Mouse (Mus musculus): ENCODE data around the gene Slain2. TPM values are rescaled to one million over a fixed set of nuclear protein-coding genes. Genes with fewer than 3 reads are reported as not detected.

Slain2 gene
- 14.8 TPM for polyA plus RNA-seq (2015; fragmentation: Illumina TruSeq; extraction: RNeasy Lipid Tissue Mini Kit (QIAGEN cat#74804); ENCODE audit: low read depth, low replicate concordance)

DNA sequence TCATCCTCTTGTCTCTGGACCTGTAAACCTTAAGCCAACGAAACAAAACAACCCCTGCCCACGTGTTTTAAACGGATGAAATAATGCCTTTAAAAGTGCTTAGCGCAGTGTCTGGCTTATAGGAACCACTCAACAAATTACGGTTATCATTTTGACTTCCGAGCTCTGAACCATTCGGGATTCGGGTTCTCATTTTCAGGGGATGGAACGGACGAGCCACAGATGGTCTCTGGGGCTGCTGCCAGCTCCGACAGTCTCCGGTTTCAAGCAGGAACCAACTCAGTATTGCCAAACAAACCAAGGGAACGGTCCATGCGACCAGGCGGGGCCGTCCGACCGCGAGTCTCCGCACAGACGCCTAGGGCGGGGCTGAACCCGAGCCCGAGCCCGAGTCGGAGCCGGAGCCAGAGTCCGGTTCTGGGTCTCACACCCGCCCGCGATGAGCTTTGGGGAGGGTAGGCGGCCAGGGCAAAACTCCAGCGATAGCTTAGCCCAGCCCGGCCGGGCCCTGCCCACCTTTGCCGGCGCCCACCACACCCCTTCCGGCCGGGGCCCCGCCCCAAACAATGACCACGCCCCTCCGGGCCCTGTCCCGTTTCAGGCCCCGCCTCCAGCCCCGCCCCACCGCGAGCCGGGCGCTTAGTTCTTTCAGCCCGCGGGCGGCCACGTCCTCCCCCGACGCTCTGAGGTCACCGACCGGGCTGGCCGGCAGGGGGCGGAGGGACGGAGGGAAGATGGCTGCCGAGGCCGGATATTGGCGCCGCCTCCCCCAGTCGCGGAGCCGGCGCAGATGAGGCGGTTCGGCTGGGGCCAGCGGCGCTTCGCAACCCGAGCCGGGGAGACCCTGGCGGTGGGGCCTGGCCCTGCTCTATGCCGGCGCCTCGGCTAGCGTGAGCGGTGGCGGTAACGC is at the start of gene Slain2:
Gene Slain2, plus strand, starts transcription at position 657 of the 910 bp plus-strand sequence.

DNA sequence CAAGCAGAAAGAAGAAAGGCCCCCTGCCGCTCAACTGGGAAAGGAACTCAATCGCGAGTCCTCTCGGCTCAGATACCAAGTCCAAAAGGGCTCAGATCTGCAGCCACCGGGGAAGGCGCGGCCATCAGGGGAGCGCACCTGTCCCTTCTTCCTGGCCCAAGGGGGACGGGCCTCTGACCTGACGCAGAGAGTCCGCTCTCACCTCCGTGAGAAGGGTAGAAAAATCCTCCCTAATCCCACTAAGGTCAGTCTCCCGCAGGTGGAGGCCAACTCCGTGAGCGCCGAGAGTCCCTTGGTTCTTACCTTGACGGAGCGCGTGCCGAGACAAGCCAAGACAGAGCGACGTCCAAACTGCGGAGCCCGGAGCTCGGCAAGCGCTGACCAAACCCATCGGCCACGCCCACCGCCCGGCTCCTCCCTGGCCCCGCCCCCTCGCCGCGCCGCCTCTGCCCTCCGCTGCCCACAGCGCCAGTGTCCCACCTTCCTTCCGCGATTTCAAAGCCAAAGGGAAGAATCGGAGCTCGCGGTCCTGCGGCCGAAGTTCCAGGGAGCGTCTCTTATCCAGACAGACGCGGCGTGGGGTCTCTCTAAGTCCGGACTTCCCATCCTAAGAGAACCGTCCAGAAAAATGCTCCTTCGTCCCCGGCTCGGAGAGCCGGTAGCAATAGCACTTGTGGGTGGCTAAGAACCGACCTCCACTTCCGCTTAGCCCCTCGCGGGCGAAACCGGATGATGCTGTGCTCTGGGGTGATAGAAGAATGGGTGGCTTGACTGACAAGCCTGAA is 45.8 kb upstream of the Slain2 start, which contains the start of gene Tec:
Gene Tec, minus strand, starts transcription at position 393 of the 785 bp plus-strand sequence.

DNA sequence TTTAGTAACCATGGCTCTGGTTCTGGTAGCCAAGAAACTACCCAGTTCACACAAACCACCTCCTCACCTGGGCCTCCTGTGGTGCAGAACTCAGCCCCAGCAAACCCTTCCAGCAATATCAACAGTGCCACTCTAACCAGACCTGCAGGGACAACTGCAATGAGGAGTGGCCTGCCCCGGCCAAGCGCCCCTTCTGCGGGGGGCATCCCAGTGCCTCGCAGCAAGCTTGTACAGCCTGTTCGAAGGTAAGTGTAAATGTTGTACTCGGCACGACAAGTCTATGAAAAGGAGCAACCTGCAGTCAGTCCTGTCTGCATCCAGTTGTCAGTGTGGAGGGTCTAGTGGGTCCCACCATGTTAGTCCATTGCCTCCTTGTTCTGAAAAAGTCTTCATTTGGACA is 60.5 kb downstream of the Slain2 start, which contains the start of gene Gm10135:
Gene Gm10135, minus strand, starts transcription at position 101 of the 400 bp plus-strand sequence.

DNA sequence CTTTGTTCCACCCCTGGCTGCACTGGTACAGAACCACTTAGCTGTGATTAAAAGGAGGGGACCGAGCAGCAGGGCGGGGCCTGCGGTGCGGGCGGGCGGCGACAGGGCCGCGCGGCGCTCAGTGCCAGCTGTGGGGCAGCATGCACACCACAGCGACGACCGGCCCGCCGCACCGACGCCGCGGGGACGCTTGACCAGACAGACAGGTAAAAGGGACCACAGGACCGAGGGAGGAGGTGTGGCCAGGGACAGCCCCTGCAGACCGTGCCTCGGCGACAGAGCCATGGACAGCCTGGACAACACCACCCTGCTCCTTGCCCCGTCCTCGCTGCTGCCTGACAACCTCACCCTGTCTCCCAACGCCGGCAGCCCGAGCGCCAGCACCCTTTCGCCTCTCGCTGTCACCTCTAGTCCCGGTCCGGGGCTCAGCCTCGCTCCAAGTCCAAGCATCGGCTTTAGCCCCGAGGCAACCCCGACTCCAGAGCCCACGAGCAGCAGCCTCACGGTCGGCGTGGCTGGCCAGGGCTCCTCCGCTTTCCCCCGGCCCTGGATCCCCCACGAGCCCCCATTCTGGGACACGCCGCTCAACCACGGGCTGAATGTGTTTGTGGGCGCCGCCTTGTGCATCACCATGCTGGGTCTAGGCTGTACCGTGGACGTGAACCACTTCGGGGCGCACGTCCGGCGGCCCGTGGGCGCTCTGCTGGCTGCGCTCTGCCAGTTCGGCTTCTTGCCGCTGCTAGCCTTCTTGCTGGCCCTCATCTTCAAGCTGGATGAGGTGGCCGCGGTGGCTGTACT is 92.9 kb downstream of the Slain2 start, which contains the start of gene Slc10a4:
Gene Slc10a4, plus strand, starts transcription at position 100 of the 798 bp plus-strand sequence.

Other genes with a start within 250 kb of the Slain2 start
- not detected for gene Txk, start 161.5 kb upstream of the Slain2 start, polyA plus RNA-seq (2015; fragmentation: Illumina TruSeq; extraction: RNeasy Lipid Tissue Mini Kit (QIAGEN cat#74804); ENCODE audit: low read depth, low replicate concordance)
- gene Tec, start 45.8 kb upstream of the Slain2 start, polyA plus RNA-seq (2015; fragmentation: Illumina TruSeq; extraction: RNeasy Lipid Tissue Mini Kit (QIAGEN cat#74804); ENCODE audit: low read depth, low replicate concordance), result 1.7 TPM
- gene Gm10135, start 60.4 kb downstream of the Slain2 start, polyA plus RNA-seq (2015; fragmentation: Illumina TruSeq; extraction: RNeasy Lipid Tissue Mini Kit (QIAGEN cat#74804); ENCODE audit: low read depth, low replicate concordance), result not detected
- 7.2 TPM for gene Slc10a4, start 92.6 kb downstream of the Slain2 start, polyA plus RNA-seq (2015; fragmentation: Illumina TruSeq; extraction: RNeasy Lipid Tissue Mini Kit (QIAGEN cat#74804); ENCODE audit: low read depth, low replicate concordance)

Measured in brain, adult 10 weeks (tissue).